Mouse (Mus musculus) duodenum, adult 2 months (tissue): ENCODE data around the gene B230307C23Rik. TPM values are rescaled to one million over a fixed set of nuclear protein-coding genes. Genes with fewer than 3 reads are reported as not detected.

ENCODE experiments used
- polyA plus RNA-seq: library from polyadenylated mRNA; depleted of rRNA; stranded (reverse); fragments of >200 nt; gene quantifications from 2 replicates; pipeline ENCODE4 v1.2.3, GENCODE M21; 2012; ENCODE audit warnings: low replicate concordance; rRNA removed

B230307C23Rik gene
- polyA plus RNA-seq, result 3.1 and 3.3 TPM in 2 replicates

DNA sequence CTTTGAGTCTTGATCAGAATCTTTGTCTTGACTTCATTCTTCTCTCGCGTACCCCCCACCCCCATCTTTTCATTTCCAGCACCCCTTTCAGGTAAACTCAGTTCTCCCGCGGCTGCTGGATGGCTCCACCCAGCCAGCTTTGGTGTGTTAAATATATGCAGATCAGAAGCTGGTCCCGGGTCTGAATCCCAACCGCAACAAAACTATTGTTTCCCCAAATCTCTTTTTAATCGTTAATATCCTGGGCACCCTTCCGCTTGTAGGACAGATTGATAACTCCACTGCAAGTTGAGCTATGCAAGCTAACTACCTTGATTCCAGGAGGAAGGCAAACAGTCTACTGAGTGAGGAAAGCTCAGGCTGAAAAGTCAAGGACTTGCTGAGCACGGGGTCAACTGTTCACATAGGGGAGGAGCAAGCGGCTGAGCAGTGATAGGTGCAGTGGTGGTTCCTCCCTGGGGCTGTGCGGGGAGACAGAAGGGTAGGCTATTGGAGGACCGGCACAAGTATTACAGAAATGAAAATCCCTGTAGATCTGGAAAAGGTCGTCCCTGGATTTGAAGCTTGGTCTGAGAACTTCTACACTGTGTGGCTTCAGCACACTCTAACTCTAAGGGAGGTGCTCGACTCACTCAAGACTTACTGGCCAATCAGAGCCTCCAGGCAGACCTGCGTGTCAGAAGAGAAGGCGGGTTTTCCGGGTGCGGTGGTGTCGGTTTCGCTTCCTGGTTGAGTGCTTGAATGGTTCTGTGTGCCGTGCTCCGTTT is at the start of gene B230307C23Rik:
Gene B230307C23Rik (plus strand): TSS at position 700 of the 767 bp plus-strand sequence.

GRCm38 (mm10) chr16:97962151-97962948 is 34.8 kb upstream of the B230307C23Rik start, which contains the start of the genes C2cd2 and Zbtb21:
Gene C2cd2 (minus strand): TSS chr16:97962598.
Gene Zbtb21 (minus strand): TSS chr16:97962622.

Other genes starting within 250 kb of the B230307C23Rik start
- gene Ripk4, start 233.5 kb upstream of the B230307C23Rik start, polyA plus RNA-seq, result 10.3 and 13.6 TPM in 2 replicates
- 2.5 and 4.6 TPM in 2 replicates for gene Prdm15, start 145.5 kb upstream of the B230307C23Rik start, polyA plus RNA-seq
- 11.3 and 26.2 TPM in 2 replicates for gene C2cd2, start 34.7 kb upstream of the B230307C23Rik start, polyA plus RNA-seq
- 7.7 and 10.9 TPM in 2 replicates for gene Zbtb21, start 34.7 kb upstream of the B230307C23Rik start, polyA plus RNA-seq
- gene A630089N07Rik, start 85.1 kb downstream of the B230307C23Rik start, polyA plus RNA-seq, result not detected in 2 replicates